Mouse (Mus musculus): ENCODE results near the gene Vnn3. TPM values are rescaled to one million over a fixed set of nuclear protein-coding genes. Genes with fewer than 3 reads are reported as not detected.

The Vnn3 gene
- polyA plus RNA-seq (2014; fragmentation: Illumina TruSeq; extraction: RNeasy Lipid Tissue Mini Kit (QIAGEN cat#74804); ENCODE audit: low read depth, low replicate concordance): 96.8 TPM

DNA sequence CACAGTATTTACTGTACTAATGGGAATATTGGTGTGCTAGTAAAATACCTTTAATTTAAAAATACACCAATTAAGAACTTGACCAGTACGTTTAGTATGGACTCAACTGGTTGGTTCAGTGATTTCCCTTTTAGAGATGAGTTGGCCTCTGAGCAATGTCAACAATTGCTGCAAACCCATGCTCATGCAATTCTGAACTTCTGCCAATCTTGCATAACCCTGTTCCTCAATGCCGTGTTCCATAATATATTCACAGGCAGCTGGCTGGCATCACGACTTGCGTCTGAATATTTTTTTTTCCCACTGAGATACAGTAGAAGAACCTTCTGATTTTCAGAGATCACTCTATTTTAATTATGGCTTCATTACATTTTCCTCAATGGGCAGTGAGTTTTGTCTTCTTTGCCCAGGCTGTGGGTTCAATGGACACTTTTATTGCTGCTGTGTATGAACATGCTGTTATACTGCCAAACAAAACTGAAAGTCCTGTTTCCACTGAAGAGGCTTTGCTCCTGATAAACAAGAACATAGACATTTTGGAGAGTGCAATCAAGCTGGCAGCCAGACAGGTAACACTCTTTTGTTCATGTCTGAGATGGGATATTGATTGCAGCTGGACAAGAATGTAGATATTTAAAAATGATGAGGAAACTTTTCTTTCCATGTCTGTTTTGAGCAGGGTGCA, at the start of gene Vnn3:
Gene Vnn3, plus strand, starts transcription at position 235 of the 685 bp plus-strand sequence.

DNA sequence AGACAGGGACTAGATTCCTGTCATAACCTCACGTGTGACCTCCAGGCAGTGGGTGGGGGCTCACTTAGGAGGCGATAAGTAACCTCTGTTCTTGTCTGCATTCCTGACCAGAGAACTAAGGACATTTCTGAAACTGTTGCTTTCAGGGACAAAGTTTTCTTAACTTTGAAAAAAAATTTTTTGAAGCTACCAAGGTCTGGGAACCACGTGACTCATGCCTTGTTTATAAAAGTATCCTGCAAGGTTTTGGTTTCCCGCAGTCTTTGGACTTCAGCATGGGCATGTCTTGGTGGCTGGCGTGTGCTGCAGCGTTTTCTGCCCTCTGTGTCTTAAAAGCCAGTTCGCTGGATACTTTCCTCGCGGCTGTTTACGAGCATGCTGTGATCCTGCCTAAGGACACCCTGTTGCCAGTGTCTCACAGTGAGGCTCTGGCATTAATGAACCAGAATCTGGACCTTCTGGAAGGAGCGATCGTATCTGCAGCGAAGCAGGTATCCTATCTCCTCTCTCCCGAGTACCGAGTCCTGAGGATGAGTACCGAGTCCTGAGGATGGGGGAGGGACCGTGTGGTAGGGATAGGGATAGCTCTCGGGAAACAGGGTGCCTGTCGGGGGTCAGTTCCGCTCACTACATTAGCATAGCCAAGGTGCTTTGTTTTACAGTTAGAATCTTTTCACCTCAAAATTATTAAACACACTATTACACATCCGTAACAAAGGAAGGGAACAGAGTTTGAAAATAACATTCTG, 43.5 kb downstream of the Vnn3 start, which contains the start of gene Vnn1:
Gene Vnn1, plus strand, starts transcription at position 88 of the 749 bp plus-strand sequence.

Other genes with a start within 250 kb of the Vnn3 start
- gene Rps12, start 64.2 kb upstream of the Vnn3 start, polyA plus RNA-seq (2014; fragmentation: Illumina TruSeq; extraction: RNeasy Lipid Tissue Mini Kit (QIAGEN cat#74804); ENCODE audit: low read depth, low replicate concordance): 168 TPM
- 4.2 TPM for gene Slc18b1, start 54.5 kb upstream of the Vnn3 start, polyA plus RNA-seq (2014; fragmentation: Illumina TruSeq; extraction: RNeasy Lipid Tissue Mini Kit (QIAGEN cat#74804); ENCODE audit: low read depth, low replicate concordance)
- gene Vnn1, start 43.2 kb downstream of the Vnn3 start, polyA plus RNA-seq (2014; fragmentation: Illumina TruSeq; extraction: RNeasy Lipid Tissue Mini Kit (QIAGEN cat#74804); ENCODE audit: low read depth, low replicate concordance): 114 TPM
- not detected for gene Taar1, start 68.9 kb downstream of the Vnn3 start, polyA plus RNA-seq (2014; fragmentation: Illumina TruSeq; extraction: RNeasy Lipid Tissue Mini Kit (QIAGEN cat#74804); ENCODE audit: low read depth, low replicate concordance)
- not detected for gene Taar2, start 87.1 kb downstream of the Vnn3 start, polyA plus RNA-seq (2014; fragmentation: Illumina TruSeq; extraction: RNeasy Lipid Tissue Mini Kit (QIAGEN cat#74804); ENCODE audit: low read depth, low replicate concordance)
- gene Taar3, start 98.1 kb downstream of the Vnn3 start, polyA plus RNA-seq (2014; fragmentation: Illumina TruSeq; extraction: RNeasy Lipid Tissue Mini Kit (QIAGEN cat#74804); ENCODE audit: low read depth, low replicate concordance): not detected
- gene Taar4, start 109.0 kb downstream of the Vnn3 start, polyA plus RNA-seq (2014; fragmentation: Illumina TruSeq; extraction: RNeasy Lipid Tissue Mini Kit (QIAGEN cat#74804); ENCODE audit: low read depth, low replicate concordance): not detected
- not detected for gene Taar5, start 119.2 kb downstream of the Vnn3 start, polyA plus RNA-seq (2014; fragmentation: Illumina TruSeq; extraction: RNeasy Lipid Tissue Mini Kit (QIAGEN cat#74804); ENCODE audit: low read depth, low replicate concordance)
- not detected for gene Taar6, start 134.2 kb downstream of the Vnn3 start, polyA plus RNA-seq (2014; fragmentation: Illumina TruSeq; extraction: RNeasy Lipid Tissue Mini Kit (QIAGEN cat#74804); ENCODE audit: low read depth, low replicate concordance)
- not detected for gene Taar7a, start 142.0 kb downstream of the Vnn3 start, polyA plus RNA-seq (2014; fragmentation: Illumina TruSeq; extraction: RNeasy Lipid Tissue Mini Kit (QIAGEN cat#74804); ENCODE audit: low read depth, low replicate concordance)
- not detected for gene Taar7b, start 148.5 kb downstream of the Vnn3 start, polyA plus RNA-seq (2014; fragmentation: Illumina TruSeq; extraction: RNeasy Lipid Tissue Mini Kit (QIAGEN cat#74804); ENCODE audit: low read depth, low replicate concordance)
- gene Taar7d, start 175.8 kb downstream of the Vnn3 start, polyA plus RNA-seq (2014; fragmentation: Illumina TruSeq; extraction: RNeasy Lipid Tissue Mini Kit (QIAGEN cat#74804); ENCODE audit: low read depth, low replicate concordance): not detected
- not detected for gene Taar7e, start 186.2 kb downstream of the Vnn3 start, polyA plus RNA-seq (2014; fragmentation: Illumina TruSeq; extraction: RNeasy Lipid Tissue Mini Kit (QIAGEN cat#74804); ENCODE audit: low read depth, low replicate concordance)
- gene Taar7f, start 198.0 kb downstream of the Vnn3 start, polyA plus RNA-seq (2014; fragmentation: Illumina TruSeq; extraction: RNeasy Lipid Tissue Mini Kit (QIAGEN cat#74804); ENCODE audit: low read depth, low replicate concordance): not detected
- gene Taar8a, start 225.0 kb downstream of the Vnn3 start, polyA plus RNA-seq (2014; fragmentation: Illumina TruSeq; extraction: RNeasy Lipid Tissue Mini Kit (QIAGEN cat#74804); ENCODE audit: low read depth, low replicate concordance): not detected
- gene Taar8b, start 240.8 kb downstream of the Vnn3 start, polyA plus RNA-seq (2014; fragmentation: Illumina TruSeq; extraction: RNeasy Lipid Tissue Mini Kit (QIAGEN cat#74804); ENCODE audit: low read depth, low replicate concordance): not detected

All from liver, adult 10 weeks (tissue).